Mouse (Mus musculus): Measurements from ENCODE around the gene Dgat2. TPM values are rescaled to one million over a fixed set of nuclear protein-coding genes. Genes with fewer than 3 reads are reported as not detected.

Dgat2 gene
- polyA plus RNA-seq, 1 experiment from 2014 or later: 7.9 TPM

GRCm38 (mm10) chr7:99214621-99215185 is 32.2 kb upstream of the Dgat2 start:
- H3K4me3 ChIP-seq: no peak overlapping the region
- ATAC-seq: no peak
- no peak overlapping the region for H3K4me2 ChIP-seq
- H3K4me1 ChIP-seq: 0 out of 2 replicates have a peak, but pooled peaks cover 7% of the 10 kb centered on the region
- H3K27me3 ChIP-seq: no peaks in the 10 kb centered on the region
- no peak overlapping the region for H3K9ac ChIP-seq
- no peak overlapping the region for H3K27ac ChIP-seq
- H3K9me3 ChIP-seq (replicated peaks): no peaks in the 10 kb centered on the region
- WGBS: 86% methylated on average over 10 of the region's 10 CpGs
- H3K36me3 ChIP-seq (ENCODE audit: poor library complexity, severe bottlenecking): no peaks in the 10 kb centered on the region

GRCm38 (mm10) chr7:99213686-99214085 is 31.2 kb upstream of the Dgat2 start:
- no peaks in the 10 kb centered on the region for H3K27me3 ChIP-seq
- WGBS: 74% methylated on average over 2 of the region's 2 CpGs
- no peak overlapping the region for H3K9ac ChIP-seq
- H3K36me3 ChIP-seq (ENCODE audit: poor library complexity, severe bottlenecking): no peaks in the 10 kb centered on the region
- H3K27ac ChIP-seq: no peak overlapping the region
- 0 out of 2 replicates have a peak, but pooled peaks cover 7% of the 10 kb centered on the region for H3K4me1 ChIP-seq
- no peak overlapping the region for H3K4me3 ChIP-seq
- no peak overlapping the region for H3K4me2 ChIP-seq
- no peak for ATAC-seq
- H3K9me3 ChIP-seq (replicated peaks): no peaks in the 10 kb centered on the region

- H3K9ac ChIP-seq: no peak overlapping the region
- 87% methylated on average over 1 of the region's 1 CpGs for WGBS
- H3K4me1 ChIP-seq: 0 out of 2 replicates have a peak, but pooled peaks cover 7% of the 10 kb centered on the region
- H3K27ac ChIP-seq: no peak overlapping the region
- H3K27me3 ChIP-seq: no peaks in the 10 kb centered on the region
- no peak overlapping the region for H3K4me3 ChIP-seq
- no peak for ATAC-seq
- no peaks in the 10 kb centered on the region for H3K9me3 ChIP-seq (replicated peaks)
- no peaks in the 10 kb centered on the region for H3K36me3 ChIP-seq (ENCODE audit: poor library complexity, severe bottlenecking)
- no peak overlapping the region for H3K4me2 ChIP-seq
These were observed 30.5 kb upstream of the Dgat2 start for GRCm38 (mm10) chr7:99213056-99213455.

GRCm38 (mm10) chr7:99208704-99209103 is 26.2 kb upstream of the Dgat2 start:
- 94% methylated on average over 4 of the region's 4 CpGs for WGBS
- H3K36me3 ChIP-seq (ENCODE audit: poor library complexity, severe bottlenecking): no peaks in the 10 kb centered on the region
- no peak overlapping the region for H3K27ac ChIP-seq
- no peaks in the 10 kb centered on the region for H3K27me3 ChIP-seq
- ATAC-seq: no peak
- no peak overlapping the region for H3K9ac ChIP-seq
- no peak overlapping the region for H3K4me3 ChIP-seq
- H3K4me2 ChIP-seq: no peak overlapping the region
- H3K9me3 ChIP-seq (replicated peaks): no peaks in the 10 kb centered on the region
- no peaks in the 10 kb centered on the region for H3K4me1 ChIP-seq

- no peak overlapping the region for H3K4me2 ChIP-seq
- H3K9ac ChIP-seq: no peak overlapping the region
- no peak for ATAC-seq
- H3K27me3 ChIP-seq: no peaks in the 10 kb centered on the region
- no peak overlapping the region for H3K4me3 ChIP-seq
- H3K36me3 ChIP-seq (ENCODE audit: poor library complexity, severe bottlenecking): no peaks in the 10 kb centered on the region
- no peaks in the 10 kb centered on the region for H3K9me3 ChIP-seq (replicated peaks)
- WGBS: 88% methylated on average over 7 of the region's 7 CpGs
- H3K4me1 ChIP-seq: no peaks in the 10 kb centered on the region
- H3K27ac ChIP-seq: no peak overlapping the region
These were observed 23.8 kb upstream of the Dgat2 start for GRCm38 (mm10) chr7:99206364-99206763.

- ATAC-seq: no peak
- WGBS: 82% methylated on average over 7 of the region's 7 CpGs
These were observed 19.6 kb upstream of the Dgat2 start for GRCm38 (mm10) chr7:99202163-99202562.

GRCm38 (mm10) chr7:99200290-99200689 is 17.8 kb upstream of the Dgat2 start:
- H3K27me3 ChIP-seq: no peaks in the 10 kb centered on the region
- no peak overlapping the region for H3K27ac ChIP-seq
- 57% methylated on average over 4 of the region's 4 CpGs for WGBS
- H3K4me2 ChIP-seq: no peak overlapping the region
- H3K36me3 ChIP-seq (ENCODE audit: poor library complexity, severe bottlenecking): no peaks in the 10 kb centered on the region
- H3K9me3 ChIP-seq (replicated peaks): no peaks in the 10 kb centered on the region
- no peaks in the 10 kb centered on the region for H3K4me1 ChIP-seq
- no peak overlapping the region for H3K4me3 ChIP-seq
- H3K9ac ChIP-seq: no peak overlapping the region
- ATAC-seq: no peak

More at GRCm38 (mm10) chr7:99202163-99202562, 19.6 kb upstream of the Dgat2 start:
- Histone ChIP-seq H3K27ac (no peak overlapping the region), H3K36me3 (ENCODE audit: poor library complexity, severe bottlenecking) (no peaks in the 10 kb centered on the region), H3K4me1 (no peaks in the 10 kb centered on the region), H3K4me2 (no peak overlapping the region), H3K27me3 (no peaks in the 10 kb centered on the region), H3K9me3 (replicated peaks) (no peaks in the 10 kb centered on the region), H3K9ac (no peak overlapping the region), H3K4me3 (no peak overlapping the region)

GRCm38 (mm10) chr7:99199451-99200175 is 17.1 kb upstream of the Dgat2 start:
- H3K36me3 ChIP-seq (ENCODE audit: poor library complexity, severe bottlenecking): no peaks in the 10 kb centered on the region
- ATAC-seq: no peak
- WGBS: 90% methylated on average over 8 of the region's 9 CpGs
- no peaks in the 10 kb centered on the region for H3K9me3 ChIP-seq (replicated peaks)
- no peaks in the 10 kb centered on the region for H3K4me1 ChIP-seq
- no peak overlapping the region for H3K4me2 ChIP-seq
- no peak overlapping the region for H3K4me3 ChIP-seq
- no peak overlapping the region for H3K27ac ChIP-seq
- H3K27me3 ChIP-seq: no peaks in the 10 kb centered on the region
- no peak overlapping the region for H3K9ac ChIP-seq

- Histone ChIP-seq H3K9me3 (replicated peaks) (no peaks in the 10 kb centered on the region), H3K4me2 (no peak overlapping the region), H3K27me3 (no peaks in the 10 kb centered on the region), H3K4me3 (no peak overlapping the region), H3K27ac (no peak overlapping the region), H3K36me3 (ENCODE audit: poor library complexity, severe bottlenecking) (no peaks in the 10 kb centered on the region), H3K9ac (no peak overlapping the region), H3K4me1 (no peaks in the 10 kb centered on the region)
- WGBS: 90% methylated on average over 2 of the region's 2 CpGs
- ATAC-seq: no peak
These were observed 16.3 kb upstream of the Dgat2 start for GRCm38 (mm10) chr7:99198811-99199210.

- Histone ChIP-seq H3K36me3 (ENCODE audit: poor library complexity, severe bottlenecking) (no peaks in the 10 kb centered on the region), H3K27me3 (no peaks in the 10 kb centered on the region), H3K9me3 (replicated peaks) (no peaks in the 10 kb centered on the region), H3K27ac (no peak overlapping the region), H3K4me1 (no peaks in the 10 kb centered on the region), H3K9ac (no peak overlapping the region), H3K4me2 (no peak overlapping the region), H3K4me3 (no peak overlapping the region)
- WGBS: 54% methylated on average over 2 of the region's 2 CpGs
- no peak for ATAC-seq
These were observed 12.0 kb upstream of the Dgat2 start for GRCm38 (mm10) chr7:99194511-99194910.

- no peaks in the 10 kb centered on the region for H3K36me3 ChIP-seq (ENCODE audit: poor library complexity, severe bottlenecking)
- 92% methylated on average over 4 of the region's 4 CpGs for WGBS
- H3K4me2 ChIP-seq: no peak overlapping the region
- no peak overlapping the region for H3K9ac ChIP-seq
- no peak overlapping the region for H3K27ac ChIP-seq
- ATAC-seq: no peak
- no peaks in the 10 kb centered on the region for H3K27me3 ChIP-seq
- H3K4me1 ChIP-seq: no peaks in the 10 kb centered on the region
- no peak overlapping the region for H3K4me3 ChIP-seq
- no peaks in the 10 kb centered on the region for H3K9me3 ChIP-seq (replicated peaks)
These were observed 11.4 kb upstream of the Dgat2 start for GRCm38 (mm10) chr7:99193926-99194325.

- no peak overlapping the region for H3K4me2 ChIP-seq
- ATAC-seq: no peak
- no peaks in the 10 kb centered on the region for H3K36me3 ChIP-seq (ENCODE audit: poor library complexity, severe bottlenecking)
- H3K27me3 ChIP-seq: no peaks in the 10 kb centered on the region
- H3K27ac ChIP-seq: no peak overlapping the region
- no peak overlapping the region for H3K4me3 ChIP-seq
- H3K9me3 ChIP-seq (replicated peaks): no peaks in the 10 kb centered on the region
- H3K4me1 ChIP-seq: no peaks in the 10 kb centered on the region
- no peak overlapping the region for H3K9ac ChIP-seq
These were observed 8.9 kb upstream of the Dgat2 start for GRCm38 (mm10) chr7:99191411-99191810.

GRCm38 (mm10) chr7:99189885-99190284 is 7.4 kb upstream of the Dgat2 start:
- Histone ChIP-seq H3K27me3 (no peaks in the 10 kb centered on the region), H3K9me3 (replicated peaks) (no peaks in the 10 kb centered on the region), H3K4me1 (no peaks in the 10 kb centered on the region), H3K4me3 (no peak overlapping the region), H3K27ac (no peak overlapping the region), H3K9ac (no peak overlapping the region), H3K4me2 (no peak overlapping the region), H3K36me3 (ENCODE audit: poor library complexity, severe bottlenecking) (no peaks in the 10 kb centered on the region)
- ATAC-seq: no peak
- WGBS: 88% methylated on average over 5 of the region's 5 CpGs

All from forebrain, embryonic 13.5 days (tissue).